Mouse (Mus musculus) spleen, embryonic (tissue): Measurements from ENCODE around the gene Stx5a.

Experiments
- CTCF ChIA-PET: fragments of 350-600 bp; sonication (Branson Sonifier 250); formaldehyde crosslinking; loops from one replicate; lab custom pipeline; 2022; lab: Charles Lee

Stx5a gene

GRCm38 (mm10) chr19:8741243-8741869 is at the start of gene Stx5a:
Gene Stx5a, plus strand, starts transcription at chr19:8741413.
- CTCF ChIA-PET = interaction anchor here (0.6 kb wide), 1 partner anchor 20 kb away, joined by 6 read pairs; no protein-coding TSS in a partner anchor

DNA sequence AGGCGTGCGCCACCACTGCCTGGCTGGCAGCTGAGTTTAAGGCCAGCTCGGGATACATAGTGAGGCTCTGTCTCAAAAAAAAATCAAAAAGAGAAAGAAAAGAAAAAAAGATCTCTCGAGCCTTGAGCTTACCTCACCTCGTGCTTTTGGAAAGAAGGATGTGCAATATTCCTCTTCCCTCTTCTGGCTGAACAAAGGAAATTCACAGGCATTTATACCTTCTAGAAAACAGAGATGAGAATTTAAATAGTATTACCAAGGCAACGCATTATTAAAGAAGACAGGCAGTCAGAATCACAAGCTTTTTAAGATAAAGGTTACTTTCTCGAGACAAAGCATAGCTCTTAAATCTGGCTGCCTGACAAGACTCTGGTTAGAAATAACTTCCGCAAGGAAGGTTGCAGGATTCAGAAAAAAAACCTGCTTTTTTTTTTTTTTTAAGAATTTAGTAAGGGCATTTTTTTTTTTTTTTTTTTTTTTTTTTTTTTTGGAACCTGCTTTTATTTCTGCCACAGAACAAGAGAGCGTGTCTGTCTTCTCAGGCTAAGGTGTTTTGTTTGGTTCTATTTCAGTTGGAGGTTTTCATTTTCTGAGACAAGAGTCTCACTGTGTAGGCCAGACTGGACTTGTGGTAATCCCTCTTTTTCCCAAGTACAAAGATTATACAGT is 49.2 kb upstream of the Stx5a start:
- CTCF ChIA-PET = no interaction called here

DNA sequence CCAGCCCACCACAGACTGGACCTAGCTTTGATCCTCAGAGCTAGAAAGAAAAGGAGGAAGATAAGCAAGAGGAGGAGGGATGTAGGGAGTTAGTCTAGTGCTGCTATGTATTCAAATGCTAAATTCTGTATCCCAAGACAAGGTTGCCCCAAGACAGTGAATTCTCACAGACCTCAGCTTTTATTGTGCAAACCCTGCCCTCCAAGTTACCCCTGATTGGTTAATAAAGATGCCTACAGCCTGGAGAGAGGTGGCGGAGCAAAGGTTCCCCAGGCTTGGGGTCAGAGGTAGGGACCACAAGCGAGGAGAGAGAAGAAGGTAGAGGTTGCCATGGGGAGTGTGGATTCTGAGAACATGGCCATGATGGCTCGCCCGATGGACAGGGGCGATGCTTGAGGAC is 48.5 kb upstream of the Stx5a start:
- CTCF ChIA-PET = interaction anchor here (0.6 kb wide), 1 partner anchor 114 kb away, joined by 3 read pairs; no protein-coding TSS in a partner anchor

GRCm38 (mm10) chr19:8695330-8695729 is 45.9 kb upstream of the Stx5a start:
- CTCF ChIA-PET = interaction anchor here (0.9 kb wide), 1 partner anchor 1304 kb away, joined by 14 read pairs; no protein-coding TSS in a partner anchor

GRCm38 (mm10) chr19:8699652-8700051 is 41.6 kb upstream of the Stx5a start:
- CTCF ChIA-PET = interaction anchor here (0.6 kb wide), 1 partner anchor 1334 kb away, joined by 6 read pairs; no protein-coding TSS in a partner anchor

DNA sequence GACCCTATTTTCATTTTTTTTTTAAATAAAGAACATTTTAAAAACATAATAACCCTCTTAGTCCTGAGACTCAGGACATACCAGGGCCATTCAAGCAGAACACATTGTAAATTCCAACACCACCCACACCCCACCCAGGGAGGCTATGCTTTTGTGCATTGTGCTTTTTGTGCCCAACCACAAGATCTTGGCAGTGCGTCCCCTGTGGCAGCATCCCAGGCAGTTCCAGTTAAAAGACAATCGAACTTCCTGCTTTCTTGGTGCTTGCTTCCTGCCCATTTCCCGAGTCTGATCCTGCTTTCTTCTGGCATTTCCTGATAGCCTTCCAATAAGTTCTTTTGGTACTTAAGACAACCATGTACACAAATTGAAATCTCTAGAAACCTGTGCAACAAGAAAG is 38.8 kb upstream of the Stx5a start:
- CTCF ChIA-PET = no interaction called here

DNA sequence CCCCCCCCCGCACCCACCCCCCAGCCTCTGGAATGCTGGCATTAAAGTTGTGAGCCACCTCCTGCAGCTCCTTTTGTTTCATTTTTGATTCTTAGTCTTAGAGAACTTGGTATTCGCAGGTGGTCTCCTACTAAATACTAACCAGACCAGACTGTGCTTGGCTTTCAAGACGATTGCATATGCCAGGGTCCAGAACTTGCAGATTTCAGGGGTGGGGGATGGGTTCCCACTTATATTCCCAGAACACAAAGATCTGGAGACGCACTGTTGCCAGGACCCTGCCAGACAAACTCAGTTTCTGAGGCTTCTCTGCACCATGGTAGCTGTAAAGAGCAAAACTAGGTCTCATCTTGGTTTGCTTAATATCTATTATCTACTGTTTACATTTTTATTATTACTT is 37.6 kb upstream of the Stx5a start:
- CTCF ChIA-PET = no interaction called here

- CTCF ChIA-PET = no interaction called here
These were observed 36.0 kb upstream of the Stx5a start for GRCm38 (mm10) chr19:8705026-8705708.

GRCm38 (mm10) chr19:8706132-8706667 is 35.0 kb upstream of the Stx5a start:
- CTCF ChIA-PET = no interaction called here

DNA sequence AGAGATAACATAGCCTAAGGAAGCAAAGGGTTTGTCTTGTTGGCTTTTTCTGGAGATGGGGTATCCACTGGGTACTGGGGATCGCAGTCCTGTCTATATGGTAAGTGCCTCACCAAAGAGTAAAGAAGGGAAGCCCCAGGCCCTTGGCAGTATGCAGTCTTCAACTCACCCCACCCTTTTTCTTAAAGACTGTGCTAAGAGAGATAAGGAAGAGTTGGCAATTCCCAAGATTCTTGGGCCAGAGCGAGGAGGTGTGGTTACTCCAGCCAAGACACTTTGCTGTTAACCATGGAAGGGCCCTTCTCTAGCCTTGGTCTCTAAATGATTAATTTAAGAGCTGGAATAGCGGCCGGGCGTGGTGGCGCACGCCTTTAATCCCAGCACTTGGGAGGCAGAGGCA is 34.3 kb upstream of the Stx5a start:
- CTCF ChIA-PET = no interaction called here

DNA sequence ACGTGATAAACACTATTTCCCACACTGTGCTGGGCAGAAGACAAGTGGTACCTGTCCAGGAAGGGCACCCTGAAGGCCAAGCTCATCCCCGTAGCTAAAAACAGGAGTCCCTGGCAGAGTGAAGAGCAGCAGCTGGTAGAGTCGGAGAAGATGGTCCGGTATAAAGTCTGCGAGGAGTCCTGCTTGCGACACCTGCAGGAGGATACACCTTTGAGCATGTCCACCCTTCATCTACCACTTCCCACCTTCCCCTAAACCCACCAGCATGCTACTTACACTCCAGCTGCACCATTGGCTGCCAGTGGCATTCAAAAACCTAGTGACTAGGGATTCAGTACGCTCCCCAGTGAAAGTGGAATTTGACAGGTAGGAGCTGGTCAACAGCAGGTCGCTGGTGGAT is 32.3 kb upstream of the Stx5a start:
- CTCF ChIA-PET = no interaction called here

- CTCF ChIA-PET = no interaction called here
These were observed 31.2 kb upstream of the Stx5a start for GRCm38 (mm10) chr19:8710057-8710456.

DNA sequence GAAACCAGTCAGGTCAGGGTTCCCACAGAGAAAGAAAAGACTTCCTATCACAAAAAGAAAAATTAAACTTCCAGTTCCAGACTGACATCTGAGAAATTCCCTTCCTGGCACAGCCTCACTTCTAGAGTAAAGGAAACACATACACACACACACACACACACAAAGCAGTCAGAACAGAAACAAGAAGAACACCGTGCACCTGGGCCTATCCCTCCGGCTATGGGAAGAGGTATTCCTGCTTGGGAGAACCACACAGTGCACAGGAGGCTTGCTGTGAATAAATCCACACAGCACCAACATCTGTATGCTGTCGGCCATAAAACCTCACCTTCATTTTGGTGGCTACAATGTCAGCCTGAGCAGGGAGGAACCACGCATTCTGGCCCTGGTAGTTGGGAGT is 29.7 kb upstream of the Stx5a start:
- CTCF ChIA-PET = no interaction called here

GRCm38 (mm10) chr19:8711949-8712869 is 29.0 kb upstream of the Stx5a start:
- CTCF ChIA-PET = interaction anchor here (1.2 kb wide), 1 partner anchor 10 kb away, joined by 7 read pairs; the partner anchor contains the start of gene Slc3a2

DNA sequence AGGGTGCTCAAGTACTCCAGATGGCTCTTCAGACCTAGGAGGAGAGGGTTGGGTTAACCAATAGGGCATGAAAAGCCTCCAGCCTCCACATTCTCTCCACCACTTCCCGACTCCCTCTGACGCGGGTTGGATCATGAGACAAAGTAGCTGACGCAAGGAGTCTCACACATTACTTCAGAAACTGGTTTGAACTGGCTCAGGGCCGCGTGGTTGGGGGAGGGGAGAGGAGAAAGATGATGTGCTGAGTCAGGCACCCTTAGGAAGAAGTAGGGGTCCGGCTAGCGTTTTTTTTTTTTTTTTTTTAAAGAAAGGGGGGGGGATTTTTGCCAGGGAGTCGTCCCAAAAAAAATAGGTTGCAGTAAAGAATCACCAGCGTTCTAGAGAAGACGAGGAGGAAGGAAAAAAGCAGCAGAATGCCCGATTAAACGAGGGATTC is 28.3 kb upstream of the Stx5a start:
- CTCF ChIA-PET = interaction anchor here (0.6 to 1.2 kb wide), 3 partner anchors 10 to 262 kb away, joined by 3 to 7 read pairs (median 3); partner anchors contain the start of gene Slc3a2

DNA sequence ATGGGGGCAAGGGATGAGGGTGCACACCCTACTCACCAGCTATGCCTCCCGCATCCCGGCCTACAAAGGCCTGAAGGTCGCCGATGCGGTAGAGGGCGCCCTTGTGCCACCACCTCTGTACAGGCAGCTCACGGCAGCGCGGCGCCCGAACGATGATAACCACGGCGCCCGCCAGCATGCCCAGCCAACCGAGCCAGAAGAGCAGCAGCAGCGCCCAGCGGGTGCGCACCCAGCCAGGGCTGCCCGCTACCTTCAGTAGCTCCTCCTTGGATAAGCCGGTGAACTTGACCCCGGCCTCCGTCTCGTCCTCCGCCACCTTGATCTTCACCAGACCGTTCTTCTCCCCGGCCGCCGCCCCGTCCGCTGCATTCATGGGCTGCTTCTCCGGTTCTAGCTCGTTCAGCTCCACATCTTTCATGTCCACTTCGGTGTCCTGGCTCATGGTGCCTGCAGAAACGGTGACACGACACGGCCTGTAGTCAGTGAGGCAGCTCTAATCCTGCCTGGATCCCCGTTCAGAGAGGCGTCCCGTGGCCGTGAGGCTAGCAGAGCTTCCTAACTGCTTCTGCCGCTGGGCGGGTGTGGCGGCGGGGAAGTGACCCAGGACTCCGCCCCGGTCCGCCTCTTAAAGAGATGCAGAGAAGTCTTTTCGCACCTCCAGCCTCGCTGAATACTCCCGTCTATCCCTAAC is 27.8 kb upstream of the Stx5a start:
- CTCF ChIA-PET = interaction anchor here (0.6 to 1.2 kb wide), 4 partner anchors 9 to 262 kb away, joined by 3 to 7 read pairs (median 4); partner anchors contain the start of genes Slc3a2 and Tmem223

- CTCF ChIA-PET = interaction anchor here (0.6 to 1.2 kb wide), 4 partner anchors 9 to 57 kb away, joined by 3 to 14 read pairs (median 6); partner anchors contain the start of genes Slc3a2 and Tmem223
These were observed 27.1 kb upstream of the Stx5a start for GRCm38 (mm10) chr19:8713997-8714652.

GRCm38 (mm10) chr19:8714653-8715481 is 26.3 kb upstream of the Stx5a start:
- CTCF ChIA-PET = interaction anchor here (0.6 to 1.0 kb wide), 2 partner anchors 13 to 49 kb away, joined by 3 to 14 read pairs; no protein-coding TSS in a partner anchor
